Mouse (Mus musculus) inflammation-experienced regulatory T-cells, adult 6 months (primary cell): ENCODE results near the gene Arhgap44. TPM values are rescaled to one million over a fixed set of nuclear protein-coding genes. Genes with fewer than 3 reads are reported as not detected.

Experiments
- ATAC-seq: one replicate; pipeline ENCODE4 v1.8.0; 2017
- polyA plus RNA-seq, 3 experiments: library from polyadenylated mRNA; unstranded; fragments of 100-300 nt; shearing (Covaris generic); gene quantifications; one replicate each; pipeline ENCODE4 v1.2.1; 2017

The Arhgap44 gene
- polyA plus RNA-seq, 3 experiments from 2014 or later, result 0.20 to 0.55 (median 0.26) TPM

GRCm38 (mm10) chr11:65135251-65135739 lies 27.5 kb downstream of the Arhgap44 start:
- no peak for ATAC-seq

- ATAC-seq, result no peak
Observed at GRCm38 (mm10) chr11:65133661-65134060, 29.1 kb downstream of the Arhgap44 start.

GRCm38 (mm10) chr11:65129110-65129509 lies 33.7 kb downstream of the Arhgap44 start:
- no peak for ATAC-seq

GRCm38 (mm10) chr11:65128666-65129065 lies 34.1 kb downstream of the Arhgap44 start:
- no peak for ATAC-seq

- ATAC-seq, result no peak
Observed at GRCm38 (mm10) chr11:65126566-65126965, 36.2 kb downstream of the Arhgap44 start.

GRCm38 (mm10) chr11:65124913-65125418 lies 37.8 kb downstream of the Arhgap44 start:
- no peak for ATAC-seq

GRCm38 (mm10) chr11:65120276-65120675 lies 42.5 kb downstream of the Arhgap44 start:
- no peak for ATAC-seq

- no peak for ATAC-seq
Observed at GRCm38 (mm10) chr11:65115811-65116210, 47.0 kb downstream of the Arhgap44 start.

GRCm38 (mm10) chr11:65112086-65112485 lies 50.7 kb downstream of the Arhgap44 start:
- no peak for ATAC-seq

GRCm38 (mm10) chr11:65111651-65112050 lies 51.1 kb downstream of the Arhgap44 start:
- no peak for ATAC-seq

- no peak for ATAC-seq
Observed at GRCm38 (mm10) chr11:65110058-65110457, 52.7 kb downstream of the Arhgap44 start.

GRCm38 (mm10) chr11:65107734-65108171 lies 55.0 kb downstream of the Arhgap44 start:
- ATAC-seq, result no peak

- ATAC-seq, result no peak
Observed at GRCm38 (mm10) chr11:65107151-65107550, 55.6 kb downstream of the Arhgap44 start.

- no peak for ATAC-seq
Observed at GRCm38 (mm10) chr11:65104076-65104475, 58.7 kb downstream of the Arhgap44 start.

- no peak for ATAC-seq
Observed at GRCm38 (mm10) chr11:65101206-65101605, 61.6 kb downstream of the Arhgap44 start.

GRCm38 (mm10) chr11:65100031-65100430 lies 62.7 kb downstream of the Arhgap44 start:
- ATAC-seq, result no peak

- no peak for ATAC-seq
Observed at GRCm38 (mm10) chr11:65097526-65098070, 65.2 kb downstream of the Arhgap44 start.

GRCm38 (mm10) chr11:65096866-65097265 lies 65.9 kb downstream of the Arhgap44 start:
- no peak for ATAC-seq

- no peak for ATAC-seq
Observed at GRCm38 (mm10) chr11:65092851-65093250, 69.9 kb downstream of the Arhgap44 start.

GRCm38 (mm10) chr11:65090386-65090785 lies 72.4 kb downstream of the Arhgap44 start:
- no peak for ATAC-seq

GRCm38 (mm10) chr11:65089982-65090381 lies 72.8 kb downstream of the Arhgap44 start:
- ATAC-seq, result no peak

- ATAC-seq, result no peak
Observed at GRCm38 (mm10) chr11:65089282-65089681, 73.5 kb downstream of the Arhgap44 start.

- no peak for ATAC-seq
Observed at GRCm38 (mm10) chr11:65088451-65089222, 74.1 kb downstream of the Arhgap44 start.

- ATAC-seq, result no peak
Observed at GRCm38 (mm10) chr11:65080761-65081160, 82.0 kb downstream of the Arhgap44 start.
